Mouse (Mus musculus) lung, postnatal 0 days (tissue): ENCODE results near the gene Pcdh15. TPM values are rescaled to one million over a fixed set of nuclear protein-coding genes. Genes with fewer than 3 reads are reported as not detected.

Experiments used
- ATAC-seq: fragments of 200-750 bp; cut with Nextera tagmentation; 2 replicates; pipeline ENCODE4 v1.8.0; 2017; ENCODE audit warnings: moderate library complexity
- DNase-seq: peaks from one replicate; pipeline ENCODE4 v3.0.0-alpha.2; 2016; ENCODE audit warnings: low spot score
- H3K27ac ChIP-seq: fragments of 300-500 bp; sonication (generic); 2 replicates; pipeline ENCODE4 v1.5.1; 2014; ENCODE audit warnings: antibody characterized with exemption, mild to moderate bottlenecking, low read length, mixed read lengths
- H3K27me3 ChIP-seq: fragments of 300-500 bp; sonication (generic); replicated peaks from 2 replicates; pipeline ENCODE4 v1.6.1; 2014; ENCODE audit warnings: low read length, mixed read lengths; ENCODE audit not compliant: insufficient read depth
- H3K36me3 ChIP-seq: fragments of 300-500 bp; sonication (generic); 2 replicates; pipeline ENCODE4 v1.6.1; 2014; ENCODE audit warnings: low read length, mixed read lengths; ENCODE audit not compliant: insufficient read depth
- H3K4me1 ChIP-seq: fragments of 300-500 bp; sonication (generic); 2 replicates; pipeline ENCODE4 v1.6.1; 2014; ENCODE audit warnings: antibody characterized with exemption, low read depth, low read length, mixed read lengths; ENCODE audit not compliant: insufficient read depth
- H3K4me2 ChIP-seq: fragments of 300-500 bp; sonication (generic); replicated peaks from 2 replicates; pipeline ENCODE4 v1.6.1; 2014; ENCODE audit warnings: low read depth, mild to moderate bottlenecking, low read length, moderate library complexity, mixed read lengths
- H3K4me3 ChIP-seq: fragments of 300-500 bp; sonication (generic); 2 replicates; pipeline ENCODE4 v1.5.1; 2014; ENCODE audit warnings: low read depth, low read length
- H3K9ac ChIP-seq: fragments of 300-500 bp; sonication (generic); replicated peaks from 2 replicates; pipeline ENCODE4 v1.6.1; 2014; ENCODE audit warnings: low read depth, mild to moderate bottlenecking
- H3K9me3 ChIP-seq: fragments of 300-500 bp; sonication (generic); 2 replicates; pipeline ENCODE4 v1.6.1; 2016; ENCODE audit warnings: low read length, mixed read lengths
- CTCF ChIP-seq: IDR thresholded peaks from 2 replicates; pipeline ENCODE4 v1.5.1; 2016; ENCODE audit warnings: antibody characterized with exemption, mild to moderate bottlenecking
- EP300 ChIP-seq: IDR thresholded peaks from 2 replicates; pipeline ENCODE4 v1.6.1; 2016; ENCODE audit warnings: antibody characterized with exemption, mild to moderate bottlenecking, control low read depth
- WGBS: fragments of 180-500 bp; shearing (Covaris S2); extraction: QIAGEN DNeasy Blood & Tissue Kit; methylation state at CpG from one replicate; pipeline ENCODE4 v1.1.7; 2014; 5-methylcytosine and 5-hydroxymethylcytosine counted together
- polyA plus RNA-seq: library from polyadenylated mRNA; unstranded; fragments of >200 nt; fragmentation: Nextera tagmentation; extraction: Ambion mirVana; gene quantifications from 2 replicates; pipeline ENCODE4 v1.2.1, GENCODE M21; 2015

Gene Pcdh15
- polyA plus RNA-seq, 1 experiment from 2014 or later: 0.06 TPM

- Histone ChIP-seq H3K4me2 (no peak overlapping the region), H3K4me1 (no peaks in the 10 kb centered on the region), H3K9ac (no peak overlapping the region), H3K9me3 (no peaks in the 10 kb centered on the region), H3K36me3 (no peaks in the 10 kb centered on the region), H3K27ac (no peak overlapping the region), H3K27me3 (no peaks in the 10 kb centered on the region), H3K4me3 (no peak overlapping the region)
- ATAC-seq (no peak), DNase-seq (no peak)
- TF ChIP-seq EP300 (no peak), CTCF (no peak)
- 31% methylated on average over 22 of the region's 22 CpGs for WGBS
Measured at GRCm38 (mm10) chr10:73821657-73822583, 722.8 kb downstream of the Pcdh15 start.

GRCm38 (mm10) chr10:73823214-73823613, 724.1 kb downstream of the Pcdh15 start:
- Histone ChIP-seq H3K4me2 (no peak overlapping the region), H3K27me3 (no peaks in the 10 kb centered on the region), H3K4me3 (no peak overlapping the region), H3K27ac (no peak overlapping the region), H3K9me3 (no peaks in the 10 kb centered on the region), H3K9ac (no peak overlapping the region), H3K36me3 (no peaks in the 10 kb centered on the region), H3K4me1 (no peaks in the 10 kb centered on the region)
- ATAC-seq (no peak), DNase-seq (no peak)
- TF ChIP-seq CTCF (no peak), EP300 (no peak)
- 46% methylated on average over 4 of the region's 4 CpGs for WGBS

- 39% methylated on average over 8 of the region's 8 CpGs for WGBS
- no peak for DNase-seq
- H3K36me3 ChIP-seq: no peaks in the 10 kb centered on the region
- H3K27me3 ChIP-seq: no peaks in the 10 kb centered on the region
- no peak for ATAC-seq
- no peaks in the 10 kb centered on the region for H3K4me1 ChIP-seq
- H3K27ac ChIP-seq: no peak overlapping the region
- TF ChIP-seq EP300 (no peak), CTCF (no peak)
- H3K9ac ChIP-seq: no peak overlapping the region
- H3K9me3 ChIP-seq: no peaks in the 10 kb centered on the region
- H3K4me2 ChIP-seq: peak overlapping the region; percentile 40
- no peak overlapping the region for H3K4me3 ChIP-seq
Measured at GRCm38 (mm10) chr10:73826354-73826753, 727.2 kb downstream of the Pcdh15 start.

- no peak overlapping the region for H3K9ac ChIP-seq
- no peaks in the 10 kb centered on the region for H3K9me3 ChIP-seq
- H3K4me2 ChIP-seq: no peak overlapping the region
- no peak overlapping the region for H3K27ac ChIP-seq
- no peak for DNase-seq
- H3K4me1 ChIP-seq: no peaks in the 10 kb centered on the region
- no peak overlapping the region for H3K4me3 ChIP-seq
- H3K27me3 ChIP-seq: no peaks in the 10 kb centered on the region
- TF ChIP-seq EP300 (no peak), CTCF (no peak)
- no peaks in the 10 kb centered on the region for H3K36me3 ChIP-seq
- no peak for ATAC-seq
- 58% methylated on average over 2 of the region's 2 CpGs for WGBS
Measured at GRCm38 (mm10) chr10:73828781-73829180, 729.6 kb downstream of the Pcdh15 start.

- ATAC-seq: no peak
- WGBS: 51% methylated on average over 3 of the region's 3 CpGs
Measured at GRCm38 (mm10) chr10:73844998-73845397, 745.9 kb downstream of the Pcdh15 start.

GRCm38 (mm10) chr10:73862181-73862580, 763.0 kb downstream of the Pcdh15 start:
- Histone ChIP-seq H3K27ac (no peak overlapping the region), H3K4me1 (no peaks in the 10 kb centered on the region), H3K4me3 (no peak overlapping the region), H3K9me3 (no peaks in the 10 kb centered on the region), H3K27me3 (no peaks in the 10 kb centered on the region), H3K36me3 (no peaks in the 10 kb centered on the region), H3K9ac (no peak overlapping the region), H3K4me2 (no peak overlapping the region)
- no peak for TF ChIP-seq EP300
- no peak for TF ChIP-seq CTCF
- 64% methylated on average over 4 of the region's 4 CpGs for WGBS
- no peak for ATAC-seq
- no peak for DNase-seq

More at GRCm38 (mm10) chr10:73844998-73845397, 745.9 kb downstream of the Pcdh15 start:
- H3K4me1 ChIP-seq: no peaks in the 10 kb centered on the region
- DNase-seq: no peak
- no peak overlapping the region for H3K4me2 ChIP-seq
- H3K36me3 ChIP-seq: no peaks in the 10 kb centered on the region
- H3K27ac ChIP-seq: no peak overlapping the region
- H3K9ac ChIP-seq: no peak overlapping the region
- H3K9me3 ChIP-seq: no peaks in the 10 kb centered on the region
- no peak overlapping the region for H3K4me3 ChIP-seq
- TF ChIP-seq CTCF (no peak), EP300 (no peak)
- no peaks in the 10 kb centered on the region for H3K27me3 ChIP-seq
